Mouse (Mus musculus) neural tube, embryonic 11.5 days (tissue): ENCODE measurements at regions not wholly inside any gene's neighbourhood (a gene's known extent, or its start where the extent isn't known, plus 50 kb on each side); places are given as distances from the start of the nearest gene placed in this dataset.
"Not testable (repeated sequence)": the region's sequence is repeated elsewhere in the genome, so short reads cannot be mapped to it uniquely, and the experiment has no call there.

Experiments
- ATAC-seq: fragments of 200-750 bp; cut with Nextera tagmentation; 2 replicates; pipeline ENCODE4 v1.8.0; 2017; ENCODE audit warnings: moderate number of reproducible peaks, mild to moderate bottlenecking, moderate TSS enrichment, moderate library complexity; ENCODE audit not compliant: insufficient read depth, low FRiP score, low TSS enrichment
- DNase-seq: peaks from one replicate; pipeline ENCODE4 v3.0.0-alpha.2; 2015; ENCODE audit warnings: low spot score
- H3K27ac ChIP-seq: fragments of 300-500 bp; sonication (generic); 2 replicates; pipeline ENCODE4 v1.5.1; 2014; ENCODE audit warnings: low read depth, mild to moderate bottlenecking, low read length
- H3K27me3 ChIP-seq: fragments of 300-500 bp; sonication (generic); 2 replicates; pipeline ENCODE4 v1.6.1; 2014; ENCODE audit warnings: mild to moderate bottlenecking, low read length, mixed read lengths; ENCODE audit not compliant: control insufficient read depth, insufficient read depth
- H3K36me3 ChIP-seq: fragments of 300-500 bp; sonication (generic); 2 replicates; pipeline ENCODE4 v1.6.1; 2014; ENCODE audit warnings: mild to moderate bottlenecking, low read length, moderate library complexity, mixed read lengths; ENCODE audit not compliant: control insufficient read depth, insufficient read depth
- H3K4me1 ChIP-seq: fragments of 300-500 bp; sonication (generic); 2 replicates; pipeline ENCODE4 v1.6.1; 2014; ENCODE audit warnings: low read length, mixed read lengths; ENCODE audit not compliant: control insufficient read depth, insufficient read depth
- H3K4me2 ChIP-seq: fragments of 300-500 bp; sonication (generic); 2 replicates; pipeline ENCODE4 v1.6.1; 2014; ENCODE audit warnings: low read depth, mild to moderate bottlenecking, moderate library complexity
- H3K4me3 ChIP-seq: fragments of 300-500 bp; sonication (generic); 2 replicates; pipeline ENCODE4 v1.5.1; 2014; ENCODE audit warnings: low read depth, low read length
- H3K9ac ChIP-seq: fragments of 300-500 bp; sonication (generic); 2 replicates; pipeline ENCODE4 v1.6.1; 2014; ENCODE audit warnings: mild to moderate bottlenecking, low read length
- H3K9me3 ChIP-seq: fragments of 300-500 bp; sonication (generic); 2 replicates; pipeline ENCODE4 v1.6.1; 2016; ENCODE audit warnings: low read length; ENCODE audit not compliant: control insufficient read depth
- WGBS: fragments of 180-500 bp; shearing (Covaris S2); extraction: QIAGEN DNeasy Blood & Tissue Kit; methylation state at CpG from one replicate; pipeline ENCODE4 v1.1.7; 2014; 5-methylcytosine and 5-hydroxymethylcytosine counted together

DNA sequence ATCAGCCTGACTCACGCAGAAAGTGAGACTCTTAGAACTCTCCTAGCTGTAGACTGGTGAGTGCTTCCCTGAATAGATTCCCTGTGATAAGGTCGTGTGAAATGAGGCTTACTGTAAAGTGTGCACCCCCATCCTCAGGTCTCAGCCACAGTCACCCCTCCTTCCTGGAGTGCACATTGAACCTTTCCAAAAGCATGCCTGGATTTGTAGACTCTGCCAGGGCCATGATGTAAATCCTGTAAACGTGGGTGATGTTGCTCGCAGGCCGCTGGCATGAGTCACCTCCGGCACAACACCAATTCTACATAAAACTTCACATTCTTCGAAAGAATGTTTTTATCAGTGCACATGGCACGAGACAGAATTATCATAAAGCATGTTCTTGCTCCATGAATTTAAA lies 117.7 kb upstream of the Tmc3 start:
- Histone ChIP-seq H3K27ac (no peak overlapping the region), H3K9me3 (no peaks in the 10 kb centered on the region), H3K4me2 (no peak overlapping the region), H3K36me3 (no peaks in the 10 kb centered on the region), H3K4me3 (no peak overlapping the region), H3K4me1 (no peaks in the 10 kb centered on the region), H3K27me3 (no peaks in the 10 kb centered on the region), H3K9ac (no peak overlapping the region)
- 87% methylated on average over 8 of the region's 8 CpGs for whole genome bisulfite sequencing
- no peak for DNase-seq
- no peak for ATAC-seq

DNA sequence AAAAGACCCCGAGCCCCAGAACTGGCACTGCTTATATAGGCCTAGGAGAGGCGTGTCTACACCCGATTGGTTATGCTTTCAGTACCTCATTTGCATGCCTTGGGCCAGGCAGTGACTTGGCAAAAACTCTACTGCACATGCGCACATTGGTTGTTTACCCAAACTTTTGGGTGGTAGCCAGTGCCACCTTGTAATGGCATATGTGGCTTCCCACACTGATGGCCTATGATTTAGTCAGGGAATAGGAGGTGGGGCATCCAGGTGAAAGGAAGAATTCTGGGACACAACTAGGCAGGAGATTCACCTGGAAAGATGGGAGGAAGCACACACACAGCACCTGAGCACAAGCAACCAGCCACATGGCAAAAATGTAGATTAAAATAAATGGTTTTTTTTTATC lies 114.9 kb upstream of the Tmc3 start:
- not testable (repeated sequence) for H3K4me2 ChIP-seq, H3K4me3 ChIP-seq, H3K4me1 ChIP-seq, ATAC-seq, H3K9ac ChIP-seq, H3K27ac ChIP-seq, H3K27me3 ChIP-seq, H3K36me3 ChIP-seq, H3K9me3 ChIP-seq, DNase-seq
- 96% methylated on average over 4 of the region's 4 CpGs for WGBS

DNA sequence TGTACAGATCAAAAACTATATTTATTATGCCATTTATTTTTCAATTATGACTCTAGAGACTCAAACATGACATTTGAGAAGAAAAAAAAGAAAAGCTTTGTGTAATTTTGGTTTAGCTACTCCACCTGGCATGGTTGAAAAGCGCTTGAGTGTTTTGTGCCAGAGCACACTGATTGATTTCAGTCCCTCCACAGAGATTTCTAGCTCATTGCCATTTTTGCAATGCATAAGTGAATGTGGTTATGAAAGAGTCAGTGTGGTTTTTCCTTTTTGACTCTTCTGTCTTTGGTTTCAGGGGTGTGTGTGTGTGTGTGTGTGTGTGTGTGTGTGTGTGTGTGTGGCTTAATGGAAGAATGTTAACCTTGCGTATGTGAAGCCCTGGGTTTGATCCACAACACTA lies 113.6 kb upstream of the Tmc3 start:
- Histone ChIP-seq H3K4me2 (no peak overlapping the region), H3K9ac (no peak overlapping the region), H3K4me3 (no peak overlapping the region), H3K27me3 (no peaks in the 10 kb centered on the region), H3K27ac (no peak overlapping the region), H3K4me1 (no peaks in the 10 kb centered on the region), H3K36me3 (no peaks in the 10 kb centered on the region), H3K9me3 (no peaks in the 10 kb centered on the region)
- no peak for ATAC-seq
- WGBS, result 84% methylated on average over 2 of the region's 2 CpGs
- DNase-seq, result no peak

- WGBS, result 93% methylated on average over 2 of the region's 2 CpGs
- Histone ChIP-seq H3K4me2 (no peak overlapping the region), H3K4me3 (no peak overlapping the region), H3K27ac (no peak overlapping the region), H3K4me1 (no peaks in the 10 kb centered on the region), H3K36me3 (no peaks in the 10 kb centered on the region), H3K9me3 (no peaks in the 10 kb centered on the region), H3K9ac (no peak overlapping the region), H3K27me3 (no peaks in the 10 kb centered on the region)
- ATAC-seq, result no peak
- DNase-seq, result no peak
Observed at GRCm38 (mm10) chr7:83474471-83474870, 110.3 kb upstream of the Tmc3 start.

DNA sequence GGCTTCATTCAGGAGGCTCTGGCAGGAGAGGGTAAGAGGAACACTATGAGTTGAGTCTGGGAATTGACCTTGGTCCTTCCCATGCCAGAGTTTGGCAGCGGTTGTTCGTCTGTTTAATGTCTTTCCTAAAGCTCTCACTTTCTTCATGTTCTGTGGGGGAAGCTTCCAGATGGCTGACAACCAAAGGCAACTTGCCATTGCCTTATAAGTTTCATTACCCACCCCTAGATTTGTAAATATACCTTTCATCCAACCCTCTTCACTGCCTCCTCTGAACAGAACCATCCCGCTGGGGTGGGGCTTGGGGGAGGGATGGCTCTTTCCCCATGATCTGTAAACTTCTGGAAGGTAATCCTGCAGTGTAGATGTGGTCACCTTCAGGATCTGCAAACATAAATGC lies 109.7 kb upstream of the Tmc3 start:
- H3K4me3 ChIP-seq, result no peak overlapping the region
- no peaks in the 10 kb centered on the region for H3K4me1 ChIP-seq
- no peak overlapping the region for H3K27ac ChIP-seq
- 85% methylated on average over 3 of the region's 3 CpGs for WGBS
- no peak overlapping the region for H3K9ac ChIP-seq
- DNase-seq (no peak), ATAC-seq (no peak)
- no peaks in the 10 kb centered on the region for H3K9me3 ChIP-seq
- H3K27me3 ChIP-seq, result no peaks in the 10 kb centered on the region
- no peak overlapping the region for H3K4me2 ChIP-seq
- no peaks in the 10 kb centered on the region for H3K36me3 ChIP-seq

- Histone ChIP-seq H3K36me3 (no peaks in the 10 kb centered on the region), H3K27ac (no peak overlapping the region), H3K9ac (no peak overlapping the region), H3K4me3 (no peak overlapping the region), H3K27me3 (no peaks in the 10 kb centered on the region), H3K4me2 (no peak overlapping the region), H3K9me3 (no peaks in the 10 kb centered on the region), H3K4me1 (no peaks in the 10 kb centered on the region)
- DNase-seq (no peak), ATAC-seq (no peak)
- WGBS, result 78% methylated on average over 8 of the region's 8 CpGs
Observed at GRCm38 (mm10) chr7:83475438-83476160, 109.1 kb upstream of the Tmc3 start.

- H3K27ac ChIP-seq, result no peak overlapping the region
- 70% methylated on average over 3 of the region's 3 CpGs for WGBS
- H3K27me3 ChIP-seq, result no peaks in the 10 kb centered on the region
- no peaks in the 10 kb centered on the region for H3K36me3 ChIP-seq
- no peaks in the 10 kb centered on the region for H3K4me1 ChIP-seq
- H3K4me2 ChIP-seq, result no peak overlapping the region
- no peak for ATAC-seq
- DNase-seq, result no peak
- H3K9ac ChIP-seq, result no peak overlapping the region
- no peaks in the 10 kb centered on the region for H3K9me3 ChIP-seq
- H3K4me3 ChIP-seq, result no peak overlapping the region
Observed at GRCm38 (mm10) chr7:83476161-83476495, 108.6 kb upstream of the Tmc3 start.

DNA sequence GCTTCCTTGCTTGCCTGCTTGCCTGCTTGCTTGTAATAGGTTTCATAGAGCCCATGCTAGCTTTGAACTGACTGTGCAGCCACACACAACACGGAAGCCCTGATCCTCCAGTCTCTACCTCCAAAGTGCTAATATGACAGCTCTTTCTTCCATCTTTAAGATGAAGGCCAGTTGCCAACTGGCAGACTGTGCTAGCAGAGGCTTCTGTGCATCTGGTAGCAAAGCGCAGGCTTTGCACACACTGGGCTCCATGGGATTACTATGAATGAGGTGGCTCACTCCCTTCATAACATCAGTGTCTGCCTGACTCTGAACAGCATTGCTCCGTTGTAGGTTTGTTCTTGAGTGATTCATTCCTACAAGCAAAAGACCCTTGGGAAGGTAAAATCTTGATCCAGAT lies 107.9 kb upstream of the Tmc3 start:
- Histone ChIP-seq H3K9me3 (no peaks in the 10 kb centered on the region), H3K36me3 (no peaks in the 10 kb centered on the region), H3K4me2 (no peak overlapping the region), H3K4me1 (no peaks in the 10 kb centered on the region), H3K4me3 (no peak overlapping the region), H3K9ac (no peak overlapping the region), H3K27me3 (no peaks in the 10 kb centered on the region), H3K27ac (no peak overlapping the region)
- ATAC-seq (no peak), DNase-seq (no peak)
- 86% methylated on average over 3 of the region's 3 CpGs for WGBS

DNA sequence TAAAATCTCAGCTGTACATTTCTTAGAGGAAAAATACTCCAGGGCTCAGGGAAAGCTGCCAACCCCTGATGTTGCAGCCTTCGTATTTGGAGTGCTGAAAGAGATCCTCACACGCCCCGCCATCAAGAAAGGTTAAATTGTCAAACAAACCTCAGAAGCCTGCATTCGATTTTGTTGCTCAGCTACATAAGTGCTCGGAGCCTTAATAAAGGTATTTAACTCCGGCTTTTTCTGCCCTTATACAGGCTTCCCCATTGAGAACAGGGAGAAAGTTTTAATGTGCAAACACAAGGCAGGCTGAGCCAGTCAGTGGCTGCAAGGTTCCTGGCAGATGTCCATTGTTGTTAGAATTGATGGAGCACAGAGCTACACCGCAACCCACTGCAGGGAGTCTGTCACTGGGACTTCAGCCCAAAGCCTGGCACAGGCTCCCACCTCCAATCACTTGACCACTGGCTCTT lies 107.0 kb upstream of the Tmc3 start:
- H3K4me3 ChIP-seq, result no peak overlapping the region
- H3K9ac ChIP-seq, result no peak overlapping the region
- 42% methylated on average over 7 of the region's 7 CpGs for WGBS
- no peaks in the 10 kb centered on the region for H3K9me3 ChIP-seq
- no peaks in the 10 kb centered on the region for H3K4me1 ChIP-seq
- DNase-seq (no peak), ATAC-seq (no peak)
- H3K27ac ChIP-seq, result no peak overlapping the region
- no peak overlapping the region for H3K4me2 ChIP-seq
- H3K27me3 ChIP-seq, result no peaks in the 10 kb centered on the region
- no peaks in the 10 kb centered on the region for H3K36me3 ChIP-seq
